9 mouse cellular contexts compared by ENCODE assay signal in the genomic region with DNA sequence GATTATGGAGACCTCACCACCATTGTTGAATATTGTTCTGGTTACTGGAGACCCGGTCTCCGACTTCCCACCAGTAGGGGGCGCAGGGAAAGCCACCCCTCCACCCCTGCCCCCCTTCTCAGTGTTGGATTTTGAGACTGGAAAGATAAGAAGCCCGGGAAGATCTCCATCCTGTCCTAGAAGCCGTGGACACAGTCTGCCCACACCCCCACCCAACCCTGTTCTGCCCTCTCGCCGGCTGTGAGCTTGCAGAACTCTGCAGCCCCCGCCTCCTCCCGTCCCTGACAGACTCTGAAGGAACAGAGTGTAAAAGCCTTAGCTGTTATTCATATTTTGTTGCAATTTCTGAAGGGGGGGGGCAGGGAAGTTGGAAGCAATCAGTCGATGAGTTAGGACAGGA. TPM values are rescaled to one million over a fixed set of nuclear protein-coding genes. Genes with fewer than 3 reads are reported as not detected.
DNase-seq lines count a peak whose midpoint lies in the region; ATAC-seq lines count a peak whose summit lies in the region.
"Had no signal": no experiment of that assay in that cellular context is flagged by ENCODE, and none has a peak within 500 bp of the region (broad histone marks: within the 10 kb centered on the region; RNA-seq: fewer than 3 reads in every experiment).

No protein-coding gene starts in this region.

- no peak overlapping the region; the same call in 1 of the 2 replicates for H3K27ac ChIP-seq in forebrain, embryonic 16.5 days (ENCODE audit: low read length)
- peak overlapping the region; percentile 62 for H3K27ac ChIP-seq in liver, embryonic 15.5 days (replicated peaks)
- peak overlapping the region; percentile 69 for H3K27ac ChIP-seq in neural tube, embryonic 11.5 days (ENCODE audit: low read depth, low read length)

- DNase-seq in gastrocnemius, postnatal 10 days: peak; percentile 89
- no peak for DNase-seq in gastrocnemius, adult 8-10 months (ENCODE audit: low spot score in 2 of 2)
- DNase-seq in adrenal gland, postnatal 14 days: peak; percentile 90
- peak; percentile 80 for DNase-seq in induced T-regulatory cell, adult 2 months (ENCODE audit: low read depth)
- peak; percentile 83 for DNase-seq in neural tube, embryonic 11.5 days (ENCODE audit: low spot score)
- DNase-seq in thymus, postnatal 36 days: peak; percentile 61 to 70

- no peaks in the 10 kb centered on the region for H3K36me3 ChIP-seq in forebrain, embryonic 16.5 days (ENCODE audit: control insufficient read depth, insufficient read depth)
- H3K36me3 ChIP-seq in liver, embryonic 15.5 days (replicated peaks): no peaks in the 10 kb centered on the region
- H3K36me3 ChIP-seq in neural tube, embryonic 11.5 days (ENCODE audit: control insufficient read depth, insufficient read depth, low read length): 0 out of 2 replicates have a peak, but pooled peaks cover 2% of the 10 kb centered on the region

- H3K4me2 ChIP-seq in forebrain, embryonic 16.5 days (ENCODE audit: low read length): peak overlapping the region; percentile 31
- peak overlapping the region; percentile 41 for H3K4me2 ChIP-seq in liver, embryonic 15.5 days
- H3K4me2 ChIP-seq in neural tube, embryonic 11.5 days (ENCODE audit: low read depth): peak overlapping the region; percentile 33

- WGBS in forebrain, embryonic 16.5 days: 2% methylated on average over 10 of the region's 10 CpGs
- WGBS in liver, embryonic 15.5 days (ENCODE audit: insufficient replicate concordance): 10% methylated on average over 10 of the region's 10 CpGs
- WGBS in neural tube, embryonic 11.5 days: 9% methylated on average over 10 of the region's 10 CpGs

- no peak overlapping the region for H3K4me3 ChIP-seq in forebrain, embryonic 16.5 days (replicated peaks; ENCODE audit: low read length)
- no peak overlapping the region for H3K4me3 ChIP-seq in liver, embryonic 15.5 days (replicated peaks)
- no peak overlapping the region for H3K4me3 ChIP-seq in neural tube, embryonic 11.5 days (ENCODE audit: low read depth, low read length)

- H3K27me3 ChIP-seq in forebrain, embryonic 16.5 days (replicated peaks; ENCODE audit: control insufficient read depth, insufficient read depth, low read length): no peaks in the 10 kb centered on the region
- H3K27me3 ChIP-seq in liver, embryonic 15.5 days: peaks cover 2% of the 10 kb centered on the region; the same call in 1 of the 2 replicates
- no peaks in the 10 kb centered on the region for H3K27me3 ChIP-seq in neural tube, embryonic 11.5 days (ENCODE audit: control insufficient read depth, insufficient read depth, low read length)

- H3K9ac ChIP-seq in forebrain, embryonic 16.5 days (replicated peaks; ENCODE audit: low read depth, low read length): no peak overlapping the region; the same call in 1 of the 2 replicates
- H3K9ac ChIP-seq in liver, embryonic 15.5 days: no peak overlapping the region
- H3K9ac ChIP-seq in neural tube, embryonic 11.5 days (ENCODE audit: low read length): no peak overlapping the region

- H3K9me3 ChIP-seq in forebrain, embryonic 16.5 days (ENCODE audit: control insufficient read depth, low read length): no peaks in the 10 kb centered on the region
- H3K9me3 ChIP-seq in liver, embryonic 15.5 days (replicated peaks): no peaks in the 10 kb centered on the region
- H3K9me3 ChIP-seq in neural tube, embryonic 11.5 days (ENCODE audit: control insufficient read depth, low read length): no peaks in the 10 kb centered on the region
- H3K9me3 ChIP-seq: megakaryocyte, embryonic 14.5 days had no signal

- peak; percentile 39 for ATAC-seq in forebrain, embryonic 16.5 days
- ATAC-seq in liver, embryonic 15.5 days (ENCODE audit: insufficient read depth): peak; percentile 2; the same call in 1 of the 2 replicates
- ATAC-seq in neural tube, embryonic 11.5 days (ENCODE audit: insufficient read depth, low FRiP score, low TSS enrichment): peak; percentile 60

- peaks cover 42% of the 10 kb centered on the region for H3K4me1 ChIP-seq in forebrain, embryonic 16.5 days (replicated peaks; ENCODE audit: control insufficient read depth, insufficient read depth, low read length)
- peaks cover 76% of the 10 kb centered on the region for H3K4me1 ChIP-seq in liver, embryonic 15.5 days (replicated peaks)
- H3K4me1 ChIP-seq in neural tube, embryonic 11.5 days (ENCODE audit: control insufficient read depth, insufficient read depth, low read length): peaks cover 35% of the 10 kb centered on the region

RNA-seq across cellular contexts. Expression of a gene that starts 26.8 kb away (rescaled TPM):
- total RNA-seq in gastrocnemius, postnatal 10 days (2021): 10 to 100 TPM; 22.6 to 31.5 TPM
- 10 to 100 TPM in 2 of 4 experiments, 1 to 10 TPM in 2; 8.3 to 11.7 (median 9.5) TPM for total RNA-seq in gastrocnemius, adult 8-10 months (2022)
- 24.5 and 29.3 TPM in 2 replicates for total RNA-seq in adrenal gland, postnatal 14 days (2021)
- 9.5 and 10.6 TPM in 2 replicates for polyA plus RNA-seq in forebrain, embryonic 16.5 days (2015; fragmentation: Nextera tagmentation; extraction: Ambion mirVana)
- 4.4 and 4.5 TPM in 2 replicates for polyA plus RNA-seq in liver, embryonic 15.5 days (2015; fragmentation: Nextera tagmentation; extraction: Ambion mirVana)
- polyA plus RNA-seq in neural tube, embryonic 11.5 days (2014; fragmentation: Nextera tagmentation; extraction: Ambion mirVana): 73.2 and 75.1 TPM in 2 replicates

RNA-seq across cellular contexts. Expression of a gene that starts 28.4 kb away (rescaled TPM):
- not detected for total RNA-seq in gastrocnemius, postnatal 10 days (2021)
- not detected for total RNA-seq in gastrocnemius, adult 8-10 months (2022)
- total RNA-seq in adrenal gland, postnatal 14 days (2021): not detected in 2 replicates
- 0.51 and 1.0 TPM in 2 replicates for polyA plus RNA-seq in forebrain, embryonic 16.5 days (2015; fragmentation: Nextera tagmentation; extraction: Ambion mirVana)
- polyA plus RNA-seq in liver, embryonic 15.5 days (2015; fragmentation: Nextera tagmentation; extraction: Ambion mirVana): not detected in 2 replicates
- 0.57 TPM in 1 of 2 replicates, not detected in the other for polyA plus RNA-seq in neural tube, embryonic 11.5 days (2014; fragmentation: Nextera tagmentation; extraction: Ambion mirVana)

RNA-seq across cellular contexts. Expression of a gene that starts 46.8 kb away (rescaled TPM):
- 1 to 10 TPM; 2.3 to 3.5 TPM for total RNA-seq in gastrocnemius, postnatal 10 days (2021)
- under 1 TPM in 2 of 4 experiments, not detected in 2; 0.07 to 0.13 TPM for total RNA-seq in gastrocnemius, adult 8-10 months (2022)
- 3.5 and 5.8 TPM in 2 replicates for total RNA-seq in adrenal gland, postnatal 14 days (2021)
- polyA plus RNA-seq in forebrain, embryonic 16.5 days (2015; fragmentation: Nextera tagmentation; extraction: Ambion mirVana): 10.3 and 10.9 TPM in 2 replicates
- polyA plus RNA-seq in liver, embryonic 15.5 days (2015; fragmentation: Nextera tagmentation; extraction: Ambion mirVana): 54.6 and 58.0 TPM in 2 replicates
- polyA plus RNA-seq in neural tube, embryonic 11.5 days (2014; fragmentation: Nextera tagmentation; extraction: Ambion mirVana): 41.6 and 44.4 TPM in 2 replicates

Comparison
In these comparisons a context has a peak if more than half of its experiments do, and no peak if none do; other contexts are left out.
1. DNase-seq: peak in gastrocnemius, postnatal 10 days (single experiment), adrenal gland, postnatal 14 days (single experiment), induced T-regulatory cell, adult 2 months (single experiment), neural tube, embryonic 11.5 days (single experiment) and thymus, postnatal 36 days (2 of 2); none in gastrocnemius, adult 8-10 months (0 of 2).
2. ATAC-seq: peak in every context shown above with its lines; median percentile 60 in neural tube, embryonic 11.5 days; 39 in forebrain, embryonic 16.5 days; 2 in liver, embryonic 15.5 days.
3. Peak in every context shown above with its lines, with median percentiles within 50 percentile points of each other: H3K4me2 ChIP-seq.